Mouse (Mus musculus): Measurements from ENCODE around the gene Cct7.

DNA sequence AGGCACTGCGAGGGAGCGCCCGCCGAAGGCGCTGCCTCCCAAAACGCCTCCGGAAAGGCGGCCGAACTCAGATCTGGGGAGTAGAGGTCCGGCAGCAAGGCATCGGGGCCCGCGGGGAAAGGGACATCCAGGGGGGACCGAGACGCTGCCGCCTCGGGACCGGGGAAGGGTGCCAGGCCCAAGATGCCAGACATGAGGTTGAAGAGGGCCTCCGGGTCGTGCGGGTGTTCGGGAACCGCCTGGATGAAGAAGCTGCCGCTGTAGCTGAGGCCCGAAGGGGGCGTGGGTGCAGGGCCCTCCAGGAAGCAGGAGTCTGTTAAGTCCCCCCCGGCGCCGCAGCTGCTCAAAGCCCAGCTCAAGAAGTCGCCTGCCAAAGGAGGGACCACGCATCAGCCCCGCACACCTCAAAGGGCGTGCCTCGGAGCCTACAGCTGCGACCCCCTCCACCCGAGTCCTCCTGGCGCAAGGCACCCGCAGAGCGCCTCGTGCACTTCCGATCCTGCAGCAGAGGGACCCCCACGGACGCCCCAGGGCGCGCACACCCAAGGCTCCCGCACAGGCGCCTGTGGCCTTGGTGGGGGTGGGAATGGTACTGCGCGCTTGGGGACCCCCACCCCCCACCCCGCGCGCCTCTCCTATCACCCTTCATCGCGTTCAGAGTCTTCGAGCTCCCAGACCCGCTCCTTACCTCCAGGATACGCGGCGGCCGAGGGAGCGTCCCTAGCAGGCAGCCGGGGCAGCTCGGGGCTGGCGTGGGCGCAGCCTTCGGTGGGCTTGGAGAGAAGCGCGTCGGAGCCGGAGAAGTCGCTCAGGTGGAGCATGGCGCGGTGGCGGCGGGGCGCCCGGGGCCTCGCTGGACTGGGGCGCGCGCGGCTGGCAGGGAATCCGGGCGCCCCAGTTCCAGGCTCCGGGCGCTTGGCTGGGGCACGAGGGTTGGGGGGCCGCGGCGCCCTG lies 61.5 kb downstream of the Cct7 start:
- TF ChIP-seq EP300 (IDR thresholded peaks at IDR 0.05; ENCODE audit: low read depth), result no peak
- TF ChIP-seq CTCF (IDR thresholded peaks at IDR 0.05; ENCODE audit: low read depth), result no peak

Data from liver, postnatal 0 days (tissue).